Mouse (Mus musculus): ENCODE results near the gene Kif17. TPM values are rescaled to one million over a fixed set of nuclear protein-coding genes. Genes with fewer than 3 reads are reported as not detected.
A peak's percentile ranks its signal among the peaks of the same experiment; 100 is the strongest.

The Kif17 gene
- total RNA-seq (2022), result under 1 TPM in 3 of 4 experiments, not detected in 1; 0.11 to 0.22 (median 0.14) TPM

DNA sequence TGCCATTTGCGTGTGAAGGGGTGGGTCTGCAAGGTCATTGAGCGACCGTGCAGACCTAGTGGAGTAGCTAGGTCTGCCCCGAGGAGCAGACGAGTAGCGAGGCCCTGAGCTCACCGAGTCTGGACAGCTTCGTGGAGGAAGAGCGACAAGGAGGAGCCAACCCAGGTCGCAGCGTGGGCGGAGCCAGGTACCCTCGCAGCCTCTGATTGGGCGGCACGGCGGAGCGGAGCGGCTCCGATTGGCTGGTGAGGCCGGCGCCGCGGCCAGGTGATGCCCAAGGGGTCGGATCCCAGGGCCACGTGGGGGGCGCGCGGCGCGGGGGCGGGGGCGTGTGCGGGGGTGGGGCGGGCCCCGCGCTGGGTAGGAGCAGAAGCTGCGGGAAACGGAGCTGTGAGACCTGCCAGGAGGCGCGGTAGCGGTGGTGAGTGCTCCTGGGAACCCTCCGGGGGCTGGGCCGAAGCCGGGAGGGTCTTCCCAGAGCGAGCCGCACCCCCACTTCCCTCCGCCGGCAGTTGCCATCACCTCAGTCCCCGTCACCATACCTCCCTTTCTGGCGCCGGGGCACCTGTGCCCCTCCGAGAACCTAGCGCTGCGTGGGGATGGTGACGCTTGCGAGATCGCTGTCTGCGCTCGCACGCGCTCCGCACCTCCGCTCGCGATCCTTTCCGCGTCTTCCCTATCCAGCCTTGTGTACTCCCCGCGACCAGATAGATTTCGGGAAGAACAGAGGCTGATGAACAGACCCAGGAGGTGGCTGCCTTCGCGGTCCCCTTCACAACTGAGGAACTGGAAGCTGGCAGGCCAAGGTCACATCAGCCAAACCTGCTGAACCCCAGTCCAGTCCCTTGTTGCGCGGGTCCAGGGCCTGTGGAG is at the start of gene Kif17, which contains the start of gene Sh2d5:
Gene Kif17, plus strand, starts transcription at position 348 of the 873 bp plus-strand sequence.
Gene Sh2d5, plus strand, starts transcription at position 316 of the 873 bp plus-strand sequence.
- DNase-seq (ENCODE audit: low spot score), result peak; percentile 16

DNA sequence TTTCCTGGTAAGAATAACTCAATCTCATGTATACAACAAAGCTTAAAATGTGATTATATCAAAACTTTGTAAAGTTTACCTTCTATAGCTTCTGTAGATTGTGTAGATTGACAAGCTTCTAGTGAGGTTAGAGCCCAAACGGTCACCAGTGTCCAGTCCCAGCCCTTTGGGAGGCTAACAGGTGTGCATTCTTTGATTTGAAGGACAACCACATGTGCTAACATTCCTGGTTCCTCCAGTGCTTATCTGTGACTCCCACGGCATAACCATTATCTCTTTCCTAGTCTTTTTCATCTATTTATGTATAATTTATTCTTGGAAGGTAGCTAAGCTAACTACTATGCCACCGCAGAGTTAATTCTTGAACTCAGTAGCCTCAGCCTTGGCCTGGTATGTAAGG is 49.5 kb upstream of the Kif17 start:
- DNase-seq (ENCODE audit: low spot score), result no peak

DNA sequence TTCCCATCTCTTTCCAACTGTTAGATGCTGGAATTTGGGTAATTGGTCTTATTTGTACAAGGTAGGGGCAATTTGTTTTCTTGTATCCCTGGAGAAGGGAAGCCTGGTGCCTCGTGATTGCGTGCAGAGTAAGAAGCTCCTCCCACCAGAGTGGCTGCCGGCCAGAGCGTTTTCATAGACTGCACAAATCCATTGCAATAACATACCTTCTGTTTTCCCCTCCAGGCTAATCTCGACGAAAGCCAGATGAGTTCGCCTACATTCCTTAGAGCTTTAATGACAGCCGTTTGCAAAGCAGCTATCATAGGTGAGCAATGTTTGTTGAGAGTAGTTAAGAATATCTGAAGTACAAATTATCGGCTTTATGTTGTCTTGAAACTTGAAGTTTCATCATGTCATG is 48.5 kb upstream of the Kif17 start:
- no peak for DNase-seq (ENCODE audit: low spot score)

DNA sequence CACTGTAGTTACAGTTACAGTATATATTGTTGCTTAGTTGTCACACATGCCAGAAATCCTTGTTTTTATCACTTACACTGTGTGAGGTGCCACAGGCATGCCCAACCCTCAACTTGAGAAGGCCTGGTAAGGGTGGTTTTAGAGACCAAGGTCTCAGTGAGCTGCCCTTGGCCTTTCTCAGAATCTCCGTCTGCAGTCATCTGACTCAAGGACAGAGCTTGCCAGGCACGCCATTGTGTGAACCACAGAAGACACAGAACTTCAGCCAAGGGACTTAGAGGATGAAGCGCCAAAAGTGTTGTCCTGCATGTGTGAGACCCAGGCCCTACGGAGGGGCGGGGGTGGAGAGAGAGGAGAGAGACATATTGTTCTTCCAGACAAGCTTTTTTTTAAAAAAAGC is 40.1 kb upstream of the Kif17 start:
- DNase-seq (ENCODE audit: low spot score), result no peak

DNA sequence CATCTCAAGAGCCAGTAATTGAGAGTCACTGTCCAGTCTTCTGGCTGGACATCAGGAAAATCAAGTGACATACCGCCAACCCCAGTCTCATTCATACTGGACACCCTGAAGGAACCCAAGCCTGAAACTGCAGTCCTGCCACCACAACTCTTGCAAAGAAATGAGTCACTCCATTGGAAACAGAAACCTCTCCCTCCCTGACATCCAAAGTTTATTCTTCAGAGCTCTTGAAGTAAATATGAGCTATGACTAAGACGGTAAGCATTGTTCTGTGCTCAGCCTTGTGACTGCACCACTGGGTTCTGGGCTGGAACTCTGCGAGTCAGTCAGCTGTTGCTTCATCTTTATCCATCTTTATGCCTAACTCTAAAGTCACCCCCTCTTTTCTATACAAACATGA is 36.4 kb upstream of the Kif17 start:
- DNase-seq (ENCODE audit: low spot score), result no peak

DNA sequence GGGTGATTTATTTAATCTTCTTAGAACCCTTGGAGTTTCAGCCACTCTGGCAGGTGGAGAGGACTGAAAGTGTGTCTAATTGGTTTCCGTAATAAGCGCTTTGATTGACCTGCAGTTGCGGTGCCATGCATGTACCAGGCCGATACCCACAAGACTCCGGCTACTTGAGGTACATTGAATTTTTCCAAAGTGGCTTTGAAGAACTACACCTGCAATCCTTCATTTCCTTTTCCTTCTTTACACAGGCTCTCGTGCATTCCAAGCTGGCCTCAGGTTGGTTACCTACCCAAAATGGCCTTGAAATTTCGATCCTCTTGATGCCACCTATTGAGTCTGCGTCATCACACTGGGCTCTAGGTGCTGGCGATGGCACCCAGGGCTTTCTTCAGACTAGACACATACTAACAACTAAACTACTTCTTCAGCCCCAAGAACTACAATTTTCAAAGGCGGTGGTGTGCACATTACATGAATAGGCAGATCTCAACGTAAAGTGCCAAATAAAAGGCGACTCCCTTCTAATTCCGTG is 34.5 kb upstream of the Kif17 start:
- DNase-seq (ENCODE audit: low spot score), result no peak

DNA sequence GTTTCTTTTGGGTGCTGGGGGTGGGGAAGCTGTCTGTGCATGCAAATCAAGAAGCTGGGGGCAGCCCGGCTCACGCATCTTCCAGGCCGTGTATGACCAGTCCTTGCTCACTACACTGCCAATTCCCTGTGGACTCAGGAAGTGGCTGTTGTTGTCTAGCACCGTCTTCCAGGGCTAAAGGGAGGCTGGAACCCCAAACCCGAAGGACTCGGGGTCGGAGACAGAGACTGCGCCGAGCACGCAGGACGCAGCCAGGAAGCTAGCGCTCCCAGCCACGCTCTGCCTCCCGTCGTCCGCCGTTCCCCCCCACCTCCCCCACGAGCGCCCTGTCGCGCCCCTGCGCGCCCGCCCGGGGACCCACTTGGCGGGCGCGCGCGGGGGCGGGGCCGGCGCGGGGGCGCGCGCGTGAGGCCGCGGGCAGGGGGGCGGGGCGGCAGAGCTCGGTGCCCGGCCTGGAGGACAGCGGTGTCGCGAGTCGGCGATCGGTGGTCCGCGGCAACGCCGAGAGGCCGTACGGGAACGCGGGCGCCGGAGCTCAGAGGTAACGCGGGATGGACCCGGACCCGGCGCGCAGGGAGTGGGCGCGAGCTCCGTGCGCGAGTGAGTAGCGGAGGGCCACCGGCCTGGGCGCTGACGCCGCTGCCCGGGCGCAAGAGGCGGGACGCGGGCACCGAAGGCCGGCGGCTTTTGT is 33.9 kb upstream of the Kif17 start, which contains the start of gene Hp1bp3:
Gene Hp1bp3, plus strand, starts transcription at position 97 of the 691 bp plus-strand sequence.
- peak; percentile 57 for DNase-seq (ENCODE audit: low spot score)

DNA sequence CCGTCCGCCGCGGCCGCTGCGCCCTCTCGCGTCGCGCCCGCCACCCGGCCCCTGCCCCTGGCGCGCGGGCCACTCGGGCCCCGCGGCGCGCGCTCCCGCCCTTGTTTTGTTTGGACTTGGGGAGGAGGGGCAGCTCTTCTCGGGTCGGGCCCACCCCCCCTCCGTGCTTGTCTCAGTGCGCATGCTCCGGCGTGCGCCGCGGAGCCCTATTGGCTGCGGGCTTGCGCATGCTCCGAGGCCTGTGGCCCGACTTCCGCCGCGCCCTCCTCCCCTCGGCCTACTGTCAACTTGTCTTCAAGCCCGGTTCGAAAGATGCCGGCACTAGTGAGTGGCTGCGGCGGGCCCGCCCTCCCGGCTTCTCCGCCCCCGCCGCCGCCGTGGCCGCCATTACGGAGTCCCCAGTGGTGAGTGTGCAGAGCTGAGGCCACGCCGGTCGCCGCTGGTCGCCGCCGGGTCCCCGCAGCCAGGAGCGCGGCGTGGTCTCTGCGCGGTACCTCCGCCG is 33.3 kb upstream of the Kif17 start:
- peak; percentile 97 for DNase-seq (ENCODE audit: low spot score)

DNA sequence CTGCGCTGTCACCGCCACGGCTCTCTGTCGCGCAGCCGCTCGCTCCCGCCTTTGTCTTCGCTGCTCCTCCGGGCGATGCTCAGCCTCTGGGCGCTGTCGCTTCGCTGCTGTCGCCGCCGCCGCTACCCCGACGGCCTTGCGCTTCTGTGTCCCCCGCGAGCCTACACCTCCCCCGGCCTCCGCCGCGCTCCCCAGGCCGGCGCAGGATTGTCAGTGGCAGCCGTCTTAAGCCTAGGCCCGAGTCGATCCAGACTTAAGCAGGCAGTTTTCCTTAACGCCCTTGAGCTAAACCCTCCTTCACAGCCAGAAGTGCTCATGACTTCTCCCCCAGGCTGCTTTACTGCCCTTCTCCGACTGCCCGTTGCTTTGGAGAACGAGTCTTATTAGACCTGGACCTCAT is 32.8 kb upstream of the Kif17 start:
- no peak for DNase-seq (ENCODE audit: low spot score)

DNA sequence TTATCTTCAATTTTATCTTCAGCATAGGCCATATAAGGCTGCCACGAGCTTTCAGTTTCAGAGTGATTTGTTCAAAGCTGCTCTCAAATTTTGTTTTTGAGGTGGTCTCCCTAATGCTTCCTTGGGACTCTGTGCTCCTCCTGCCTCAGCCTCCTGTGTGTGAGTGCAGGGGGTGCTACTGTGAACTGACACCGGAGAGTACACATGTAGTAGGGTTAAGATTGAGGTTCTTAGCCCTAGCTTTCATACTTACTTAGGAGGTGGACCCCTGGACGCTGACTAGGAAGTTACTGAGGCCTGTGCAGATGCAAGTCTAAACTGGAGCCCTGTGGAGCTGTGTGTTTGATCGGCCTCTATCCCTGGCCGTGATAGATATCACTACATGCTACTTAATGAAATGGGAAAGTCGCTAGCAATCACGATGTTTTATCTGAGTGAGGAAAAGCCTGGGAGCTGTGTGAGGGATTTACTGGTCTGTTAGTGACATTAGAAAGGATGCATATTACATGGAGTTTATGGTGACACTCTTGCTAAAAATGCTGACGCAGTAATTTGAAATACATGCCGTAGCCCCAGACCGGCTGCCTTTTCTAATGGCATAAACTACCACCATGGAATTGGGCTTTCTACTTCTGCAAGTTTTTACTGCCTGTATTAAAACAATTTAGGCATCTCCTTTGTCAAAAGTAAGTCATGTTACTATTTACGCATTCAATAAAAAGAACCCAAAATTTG is 32.1 kb upstream of the Kif17 start:
- no peak for DNase-seq (ENCODE audit: low spot score)

DNA sequence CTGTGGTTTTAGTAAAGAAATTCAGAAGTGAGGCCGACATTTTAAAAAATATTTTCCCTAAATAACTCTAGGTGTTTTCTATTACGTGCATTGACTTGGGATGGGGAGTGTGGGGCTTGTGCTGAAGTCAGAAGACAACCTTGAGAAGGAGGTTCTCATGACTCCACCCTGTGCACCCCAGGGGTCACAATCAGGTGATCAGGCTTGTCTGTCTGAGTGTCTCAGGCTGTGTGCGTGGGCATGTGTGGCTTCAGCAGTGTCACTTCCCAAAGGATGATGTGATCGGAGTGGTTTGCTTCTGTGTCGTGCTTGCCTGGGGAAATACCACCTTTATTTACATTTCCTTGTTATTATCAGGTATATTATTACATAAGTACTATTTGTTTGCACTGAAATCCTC is 30.9 kb upstream of the Kif17 start:
- no peak for DNase-seq (ENCODE audit: low spot score)

DNA sequence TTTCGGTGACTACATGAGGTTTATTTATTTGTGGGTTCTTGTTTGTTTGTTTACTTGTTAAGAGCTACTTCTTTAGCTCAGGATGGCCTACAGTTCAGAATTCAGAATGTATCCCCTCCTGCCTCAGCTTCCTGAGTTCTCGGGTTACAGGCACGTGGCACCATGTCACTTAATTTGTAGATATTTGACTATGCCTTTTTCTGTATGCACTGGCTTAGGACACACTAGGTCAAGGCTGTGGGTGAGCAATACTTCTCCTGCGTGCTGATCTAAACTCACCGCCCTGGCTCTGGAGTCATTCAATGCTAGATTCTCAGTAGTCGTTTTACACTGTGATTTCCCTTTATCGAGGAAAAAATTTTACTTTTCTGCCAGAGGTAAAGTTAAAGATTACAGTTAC is 29.5 kb upstream of the Kif17 start:
- DNase-seq (ENCODE audit: low spot score), result no peak

DNA sequence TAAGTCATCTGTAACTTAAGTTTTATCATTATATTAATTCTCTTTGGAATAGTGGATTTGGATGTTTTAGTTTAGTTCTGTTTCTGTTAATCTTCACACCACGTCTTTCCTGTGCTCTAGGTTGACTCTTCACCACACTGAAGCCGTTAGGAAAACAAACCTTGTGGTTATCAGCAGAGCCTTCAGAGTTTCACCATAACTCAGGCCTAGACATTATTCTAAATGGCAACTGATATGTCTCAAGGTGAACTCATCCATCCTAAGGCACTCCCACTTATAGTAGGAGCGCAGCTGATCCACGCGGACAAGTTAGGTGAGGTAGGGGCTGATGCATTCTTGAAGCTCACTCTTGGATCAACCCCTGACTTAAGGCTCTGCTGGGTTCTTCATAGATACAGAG is 28.8 kb upstream of the Kif17 start:
- no peak for DNase-seq (ENCODE audit: low spot score)

DNA sequence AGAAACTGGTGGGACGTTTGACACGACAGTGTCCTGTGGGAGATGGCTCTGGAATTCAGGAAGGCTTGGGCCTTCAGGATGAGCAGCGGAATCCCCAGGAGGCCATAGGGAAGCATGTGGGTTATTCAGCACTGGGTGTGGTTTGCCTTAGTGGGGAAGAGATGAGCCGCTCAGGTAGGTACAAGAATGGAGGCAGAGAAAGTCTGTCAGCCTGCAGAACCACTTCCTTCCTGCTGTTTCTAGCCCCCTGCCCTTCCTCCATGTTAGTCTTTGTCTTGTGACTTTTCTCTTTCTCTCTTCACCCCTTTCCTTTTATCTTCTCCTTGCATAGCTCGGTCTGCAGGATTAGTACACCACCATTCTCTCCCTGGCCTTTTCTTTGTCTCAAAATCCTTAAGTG is 27.8 kb upstream of the Kif17 start:
- no peak for DNase-seq (ENCODE audit: low spot score)

DNA sequence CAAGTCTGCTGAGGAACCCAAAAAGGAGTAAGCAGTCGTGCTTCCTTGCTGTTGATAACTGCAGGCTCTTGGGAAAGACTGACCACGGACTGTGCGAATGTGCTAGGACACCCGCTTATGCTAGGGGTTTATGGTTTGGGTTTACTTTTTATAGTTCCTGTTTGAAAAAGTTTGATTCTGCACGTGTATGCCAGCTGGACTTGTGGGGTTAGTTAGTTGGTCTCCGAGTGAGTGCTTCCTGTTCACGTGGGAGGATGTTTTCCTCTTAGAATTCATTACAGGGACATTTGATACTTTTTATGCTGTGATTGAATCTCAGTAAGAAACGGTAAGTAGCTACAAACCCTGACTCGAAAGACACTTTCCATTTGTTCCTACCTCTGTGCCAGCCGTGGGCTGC is 26.6 kb upstream of the Kif17 start:
- DNase-seq (ENCODE audit: low spot score), result no peak

DNA sequence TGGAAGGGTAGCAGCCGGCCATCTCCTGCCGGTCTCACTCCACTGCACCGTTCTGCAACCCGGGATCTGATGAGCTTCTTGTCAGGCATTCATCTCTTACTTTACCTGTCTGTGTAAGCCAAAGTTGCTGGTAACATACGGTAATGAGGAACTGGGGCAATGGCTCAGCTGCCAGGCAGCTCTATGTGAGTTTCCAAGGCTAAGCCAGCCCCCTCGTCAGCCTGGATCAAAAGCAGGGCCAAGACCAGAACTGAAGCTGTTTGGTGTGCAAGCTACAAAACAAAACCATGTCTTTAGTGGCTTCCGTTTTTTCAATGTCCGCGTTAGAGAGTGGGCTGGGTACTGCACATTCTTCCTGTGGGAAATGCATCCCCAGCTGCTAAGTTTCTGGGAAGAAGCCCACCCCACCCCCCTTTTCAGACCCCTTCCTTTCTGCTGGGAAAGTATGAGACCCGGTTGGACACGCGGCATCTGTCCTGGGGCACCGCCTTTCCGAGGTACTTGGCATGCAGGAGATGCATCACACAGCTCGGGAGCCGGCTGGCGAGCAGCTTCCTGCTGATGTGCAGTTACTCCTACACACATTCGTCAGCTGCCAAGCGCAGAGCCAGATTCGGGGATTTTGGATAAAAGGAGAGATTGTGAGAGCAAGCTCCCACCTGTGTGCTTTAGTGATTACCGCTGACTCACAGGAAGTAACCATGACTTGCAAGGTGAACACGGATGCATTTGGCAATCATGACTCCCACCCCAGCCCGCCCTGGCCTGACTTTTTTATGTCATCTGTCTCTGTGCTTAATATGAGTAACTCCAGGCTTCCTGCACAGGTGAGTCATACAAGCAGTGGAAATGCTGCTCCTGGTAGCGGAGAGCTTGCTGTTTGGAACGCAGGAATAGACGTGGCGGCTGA is 3.2 kb upstream of the Kif17 start:
- DNase-seq (ENCODE audit: low spot score), result no peak

DNA sequence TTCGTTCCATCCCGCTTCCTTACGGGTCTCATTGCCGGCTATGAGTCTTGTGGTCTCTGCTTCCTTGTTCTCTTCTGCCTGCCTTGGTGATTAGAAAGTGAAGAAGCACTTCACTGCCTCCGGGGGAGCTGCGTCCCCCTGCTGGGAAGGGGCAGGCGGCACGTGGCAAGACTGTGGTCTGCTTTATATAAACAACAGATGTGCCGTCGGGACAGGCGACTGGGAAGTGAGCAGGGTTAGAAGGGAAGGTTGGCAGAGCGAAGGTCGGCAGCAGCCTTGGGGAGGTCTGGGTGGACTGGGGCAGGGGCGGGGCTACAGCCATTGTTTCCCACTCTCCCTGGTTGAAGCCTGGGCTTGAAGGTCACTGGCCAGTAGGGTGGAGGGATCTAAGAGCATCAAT is 1.6 kb downstream of the Kif17 start:
- DNase-seq (ENCODE audit: low spot score), result no peak

DNA sequence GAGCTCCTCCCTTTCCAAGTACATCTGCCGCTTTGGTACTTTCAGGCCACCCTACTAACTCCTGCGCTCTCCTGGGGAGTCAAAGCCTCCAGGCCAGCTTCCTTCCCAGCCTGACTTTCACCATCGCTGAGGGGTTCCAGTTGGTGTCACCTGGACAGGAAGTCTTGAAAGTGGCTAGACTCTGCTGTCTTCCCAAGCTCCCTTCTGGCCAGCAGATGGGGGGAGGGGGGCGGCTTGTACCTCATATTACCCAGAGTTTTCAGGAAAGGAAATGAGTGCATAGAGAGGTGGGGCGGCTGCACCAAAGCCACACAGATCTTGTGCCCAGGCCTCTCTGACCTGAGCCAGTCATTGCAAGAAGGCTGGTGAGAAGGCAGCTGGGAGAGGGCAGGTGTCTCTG is 2.0 kb downstream of the Kif17 start:
- DNase-seq (ENCODE audit: low spot score), result no peak

DNA sequence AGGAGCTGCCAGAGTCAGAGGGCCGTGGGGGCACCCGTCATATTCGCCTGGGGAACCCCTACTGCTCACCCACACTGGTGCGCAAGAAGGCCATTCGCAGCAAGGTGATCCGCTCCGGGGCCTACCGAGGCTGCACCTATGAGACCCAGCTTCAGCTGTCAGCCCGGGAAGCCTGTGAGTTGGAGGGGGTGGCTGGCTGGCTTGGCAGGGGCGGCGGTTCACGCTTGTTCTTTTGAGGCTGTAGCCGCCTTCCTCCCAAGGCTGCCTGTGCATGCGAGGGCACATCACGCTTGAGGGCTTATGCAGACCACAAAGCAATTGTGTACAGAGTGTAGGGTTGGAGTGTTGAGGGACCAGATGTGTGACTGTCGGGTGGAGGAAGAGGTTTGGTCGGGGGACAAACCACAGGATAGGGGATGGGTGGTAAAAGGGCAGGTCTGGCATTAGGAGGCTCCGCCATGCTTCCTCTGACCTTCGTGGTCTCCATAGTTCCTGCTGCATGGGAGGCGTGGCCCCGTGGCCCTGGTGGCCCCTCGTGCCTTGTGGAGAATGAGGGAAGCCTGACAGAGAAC is 7.0 kb downstream of the Kif17 start:
- DNase-seq (ENCODE audit: low spot score), result no peak

DNA sequence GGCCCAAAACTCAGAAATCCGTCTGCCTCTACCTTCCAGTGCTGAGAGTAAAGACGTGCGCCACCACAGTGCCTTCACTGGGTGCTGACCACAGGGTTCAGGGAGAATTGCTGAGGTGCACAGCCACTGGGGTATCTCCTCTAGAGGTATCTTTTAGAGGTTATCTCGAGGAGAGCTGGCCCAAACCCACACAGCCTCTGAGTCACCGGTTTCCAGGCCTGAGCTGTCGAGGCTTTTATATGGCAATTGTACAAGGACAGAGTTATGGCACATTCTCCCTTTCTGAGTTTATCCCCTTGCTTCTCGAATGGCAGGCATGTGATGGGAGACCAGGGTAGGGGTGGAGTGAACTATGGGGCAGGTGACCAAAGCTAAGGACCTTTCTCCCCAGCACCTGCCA is 8.4 kb downstream of the Kif17 start:
- DNase-seq (ENCODE audit: low spot score), result no peak

All from heart, adult 8-10 months (tissue).